In the genomic region with DNA sequence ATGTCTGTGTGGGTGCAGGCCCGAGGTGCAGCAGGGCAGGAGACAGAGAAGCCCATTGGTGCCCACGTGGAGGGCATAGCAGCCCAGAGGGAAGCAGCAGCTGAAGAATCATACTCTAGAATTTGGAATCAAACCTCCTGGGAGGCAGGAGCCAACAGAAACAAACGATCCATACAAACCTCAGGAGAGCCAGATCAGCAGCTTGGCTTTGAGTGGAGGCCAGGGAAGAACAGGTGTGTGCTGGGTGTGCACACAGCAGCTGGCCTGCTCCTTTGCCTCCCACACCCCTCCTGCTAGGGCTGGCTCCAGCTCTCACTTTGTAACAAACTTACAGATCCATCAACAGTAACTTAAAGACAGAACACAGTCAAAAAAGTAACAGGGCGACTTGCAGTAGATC, we compare ENCODE assay signal across 15 mouse cellular contexts.
DNase-seq lines count a peak whose midpoint lies in the region; ATAC-seq lines count a peak whose summit lies in the region.
"Had no signal": no experiment of that assay in that cellular context is flagged by ENCODE, and none has a peak within 500 bp of the region (broad histone marks: within the 10 kb centered on the region; RNA-seq: fewer than 3 reads in every experiment).

No protein-coding gene starts in this region.

- no peak overlapping the region for H3K4me2 ChIP-seq in intestine, embryonic 15.5 days (replicated peaks)
- H3K4me2 ChIP-seq: embryonic facial prominence, embryonic 12.5 days; forebrain, embryonic 15.5 days; neural tube, embryonic 12.5 days had no signal

- DNase-seq in layer of hippocampus, adult 18-20 months (ENCODE audit: low spot score in 2 of 2), result peak; percentile 25 to 35
- DNase-seq in layer of hippocampus, postnatal 25 days (ENCODE audit: extremely low spot score in 1 of 2, low spot score in 1 of 2), result no peak
- peak; percentile 74 for DNase-seq in brain, adult 2 months (ENCODE audit: low read depth, low spot score)
- DNase-seq in right cerebral cortex, postnatal 25 days, result peak; percentile 71
- no peak for DNase-seq in cerebellum, adult 9-10 months
- no peak for DNase-seq in forebrain, embryonic 10.5 days (ENCODE audit: extremely low spot score, low spot score)
- DNase-seq: cerebellum, postnatal 25 days; midbrain, embryonic 14.5 days; retina, postnatal 1 day had no signal

- H3K27me3 ChIP-seq in intestine, embryonic 15.5 days (replicated peaks), result no peaks in the 10 kb centered on the region
- no peaks in the 10 kb centered on the region for H3K27me3 ChIP-seq in forebrain, embryonic 10.5 days (ENCODE audit: poor library complexity, severe bottlenecking)
- H3K27me3 ChIP-seq: CH12.LX; embryonic facial prominence, embryonic 12.5 days; forebrain, embryonic 15.5 days; neural tube, embryonic 12.5 days had no signal

- peak; percentile 69 for ATAC-seq in intestine, embryonic 15.5 days
- ATAC-seq: forebrain, embryonic 15.5 days had no signal

- peaks cover 3% of the 10 kb centered on the region; the same call in 1 of the 2 replicates for H3K4me1 ChIP-seq in intestine, embryonic 15.5 days (replicated peaks)
- peaks cover 10% of the 10 kb centered on the region for H3K4me1 ChIP-seq in forebrain, embryonic 10.5 days
- H3K4me1 ChIP-seq: embryonic facial prominence, embryonic 12.5 days; forebrain, embryonic 15.5 days; neural tube, embryonic 12.5 days had no signal

- H3K36me3 ChIP-seq in intestine, embryonic 15.5 days, result no peaks in the 10 kb centered on the region
- no peaks in the 10 kb centered on the region for H3K36me3 ChIP-seq in forebrain, embryonic 10.5 days (replicated peaks)
- H3K36me3 ChIP-seq: embryonic facial prominence, embryonic 12.5 days; forebrain, embryonic 15.5 days had no signal

- H3K4me3 ChIP-seq in intestine, embryonic 15.5 days (replicated peaks), result no peak overlapping the region
- H3K4me3 ChIP-seq in forebrain, embryonic 10.5 days, result no peak overlapping the region
- H3K4me3 ChIP-seq: embryonic facial prominence, embryonic 12.5 days; forebrain, embryonic 15.5 days; neural tube, embryonic 12.5 days had no signal

- H3K9me3 ChIP-seq in intestine, embryonic 15.5 days, result no peaks in the 10 kb centered on the region
- H3K9me3 ChIP-seq in forebrain, embryonic 10.5 days, result no peaks in the 10 kb centered on the region
- H3K9me3 ChIP-seq: embryonic facial prominence, embryonic 12.5 days; forebrain, embryonic 15.5 days; neural tube, embryonic 12.5 days had no signal

- H3K9ac ChIP-seq in intestine, embryonic 15.5 days, result no peak overlapping the region
- H3K9ac ChIP-seq: embryonic facial prominence, embryonic 12.5 days; forebrain, embryonic 15.5 days; liver, embryonic 14.5 days; neural tube, embryonic 12.5 days had no signal

- 64% methylated on average over 4 of the region's 4 CpGs for WGBS in intestine, embryonic 15.5 days
- 85% methylated on average over 4 of the region's 4 CpGs for WGBS in forebrain, embryonic 10.5 days

- peak overlapping the region; percentile 87 for H3K27ac ChIP-seq in intestine, embryonic 15.5 days
- no peak overlapping the region for H3K27ac ChIP-seq in forebrain, embryonic 10.5 days
- H3K27ac ChIP-seq: embryonic facial prominence, embryonic 12.5 days; forebrain, embryonic 15.5 days; liver, embryonic 14.5 days; neural tube, embryonic 12.5 days had no signal

Comparison
In these comparisons a context has a peak if more than half of its experiments do, and no peak if none do; other contexts are left out.
1. DNase-seq: peak in layer of hippocampus, adult 18-20 months (2 of 2), brain, adult 2 months (single experiment) and right cerebral cortex, postnatal 25 days (single experiment); none in layer of hippocampus, postnatal 25 days (0 of 2), cerebellum, adult 9-10 months (single experiment) and forebrain, embryonic 10.5 days (single experiment).